Mouse (Mus musculus) pancreas, adult 10 weeks (tissue): ENCODE results near the gene Ibtk. TPM values are rescaled to one million over a fixed set of nuclear protein-coding genes. Genes with fewer than 3 reads are reported as not detected.

Experiments used
- polyA plus RNA-seq: library from polyadenylated mRNA; stranded (reverse); fragments of 350-450 nt; fragmentation: Illumina TruSeq; extraction: RNeasy Lipid Tissue Mini Kit (QIAGEN cat#74804); gene quantifications from one replicate; pipeline ENCODE4 v1.2.3, GENCODE M21; 2015; ENCODE audit warnings: low read depth, low replicate concordance; ENCODE audit not compliant: insufficient read depth

The Ibtk gene
- 6.5 TPM for polyA plus RNA-seq

GRCm38 (mm10) chr9:85749142-85749921, at the start of gene Ibtk:
TSS of gene Ibtk (minus strand) at chr9:85749334.

Other genes starting within 250 kb of the Ibtk start
- gene Tpbg, start 93.0 kb upstream of the Ibtk start, polyA plus RNA-seq, result 0.22 TPM